In the genomic region with DNA sequence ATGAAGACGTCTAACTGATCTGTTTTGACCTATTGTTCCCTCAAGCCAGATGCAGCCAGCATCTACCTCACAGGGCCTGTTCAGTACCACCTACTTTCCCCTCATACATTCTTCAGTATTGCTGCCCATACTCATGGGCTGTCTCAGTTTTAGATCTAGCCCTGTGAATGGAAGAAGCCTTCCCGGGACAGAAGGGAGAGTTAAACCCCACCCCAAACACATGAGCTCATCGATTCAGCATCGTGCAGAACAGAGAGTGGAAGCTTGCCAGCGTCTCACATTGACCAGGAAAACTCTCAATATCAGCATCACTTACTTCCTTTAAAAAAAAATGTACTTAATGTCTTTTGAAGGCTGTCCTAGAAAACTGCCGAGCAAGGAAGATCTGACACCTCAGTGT, we compare ENCODE assay signal across 14 mouse cellular contexts.
DNase-seq lines count a peak whose midpoint lies in the region; ATAC-seq and TF ChIP-seq lines count a peak whose summit lies in the region.
"Had no signal": no experiment of that assay in that cellular context is flagged by ENCODE, and none has a peak within 500 bp of the region (broad histone marks: within the 10 kb centered on the region; RNA-seq: fewer than 3 reads in every experiment).

No protein-coding gene starts in this region.

- no peaks in the 10 kb centered on the region for H3K4me1 ChIP-seq in forebrain, embryonic 15.5 days
- H3K4me1 ChIP-seq in forebrain, embryonic 12.5 days = no peaks in the 10 kb centered on the region
- H3K4me1 ChIP-seq in heart, embryonic 12.5 days (replicated peaks) = peaks cover 29% of the 10 kb centered on the region
- no peaks in the 10 kb centered on the region; the same call in 1 of the 2 replicates for H3K4me1 ChIP-seq in limb, embryonic 14.5 days (ENCODE audit: control insufficient read depth, insufficient read depth, low read length)
- no peaks in the 10 kb centered on the region for H3K4me1 ChIP-seq in limb, embryonic 10.5 days
- H3K4me1 ChIP-seq: limb, embryonic 13.5 days had no signal

- H3K9me3 ChIP-seq in forebrain, embryonic 15.5 days = no peaks in the 10 kb centered on the region
- H3K9me3 ChIP-seq in forebrain, embryonic 12.5 days = no peaks in the 10 kb centered on the region
- H3K9me3 ChIP-seq in heart, embryonic 12.5 days (replicated peaks) = no peaks in the 10 kb centered on the region
- no peaks in the 10 kb centered on the region for H3K9me3 ChIP-seq in limb, embryonic 14.5 days (ENCODE audit: control insufficient read depth, low read length)
- no peaks in the 10 kb centered on the region for H3K9me3 ChIP-seq in limb, embryonic 10.5 days (replicated peaks)
- H3K9me3 ChIP-seq: limb, embryonic 13.5 days had no signal

- H3K27me3 ChIP-seq in forebrain, embryonic 15.5 days = no peaks in the 10 kb centered on the region
- no peaks in the 10 kb centered on the region for H3K27me3 ChIP-seq in forebrain, embryonic 12.5 days
- H3K27me3 ChIP-seq in heart, embryonic 12.5 days (replicated peaks) = no peaks in the 10 kb centered on the region
- H3K27me3 ChIP-seq in limb, embryonic 14.5 days (ENCODE audit: control insufficient read depth, insufficient read depth, low read length) = no peaks in the 10 kb centered on the region
- H3K27me3 ChIP-seq in limb, embryonic 10.5 days (ENCODE audit: low read depth, poor library complexity, severe bottlenecking) = no peaks in the 10 kb centered on the region
- H3K27me3 ChIP-seq: limb, embryonic 13.5 days had no signal

- no peak for ATAC-seq in forebrain, embryonic 15.5 days (replicated peaks)
- ATAC-seq in forebrain, embryonic 12.5 days (ENCODE audit: low FRiP score) = no peak
- ATAC-seq in heart, embryonic 12.5 days (ENCODE audit: insufficient number of reproducible peaks, low FRiP score) = no peak
- no peak; the same call in 1 of the 2 replicates for ATAC-seq in limb, embryonic 14.5 days (ENCODE audit: low FRiP score, low read depth)

- H3K9ac ChIP-seq in forebrain, embryonic 15.5 days (replicated peaks) = no peak overlapping the region
- H3K9ac ChIP-seq in forebrain, embryonic 12.5 days = no peak overlapping the region
- H3K9ac ChIP-seq in heart, embryonic 12.5 days = no peak overlapping the region
- no peak overlapping the region for H3K9ac ChIP-seq in limb, embryonic 14.5 days (ENCODE audit: low read depth, low read length, severe bottlenecking)
- H3K9ac ChIP-seq: limb, embryonic 13.5 days had no signal

- DNase-seq in heart, adult 18-20 months = no peak
- peak; percentile 61 for DNase-seq in limb, embryonic 14.5 days (ENCODE audit: low spot score)
- no peak for DNase-seq in limb, embryonic 10.5 days (ENCODE audit: low spot score)
- DNase-seq in 3T3-L1 (ENCODE audit: low read depth, low spot score) = peak; percentile 17
- DNase-seq in T-cell, adult 2 months (ENCODE audit: low spot score) = no peak
- DNase-seq: adrenal gland, postnatal 36 days; cerebellum, postnatal 14 days; kidney, adult 2 months; kidney, postnatal 25 days; thymus, adult 2 months had no signal

- H3K36me3 ChIP-seq in forebrain, embryonic 15.5 days = no peaks in the 10 kb centered on the region
- H3K36me3 ChIP-seq in forebrain, embryonic 12.5 days (replicated peaks) = no peaks in the 10 kb centered on the region
- H3K36me3 ChIP-seq in heart, embryonic 12.5 days = no peaks in the 10 kb centered on the region
- no peaks in the 10 kb centered on the region for H3K36me3 ChIP-seq in limb, embryonic 14.5 days (ENCODE audit: control insufficient read depth, insufficient read depth, low read length)
- no peaks in the 10 kb centered on the region for H3K36me3 ChIP-seq in limb, embryonic 10.5 days
- H3K36me3 ChIP-seq: limb, embryonic 13.5 days had no signal

- no peak overlapping the region for H3K4me3 ChIP-seq in forebrain, embryonic 15.5 days
- H3K4me3 ChIP-seq in forebrain, embryonic 12.5 days (replicated peaks) = no peak overlapping the region
- H3K4me3 ChIP-seq in heart, embryonic 12.5 days = no peak overlapping the region
- H3K4me3 ChIP-seq in limb, embryonic 14.5 days (replicated peaks; ENCODE audit: low read length) = no peak overlapping the region
- H3K4me3 ChIP-seq in limb, embryonic 10.5 days = no peak overlapping the region
- H3K4me3 ChIP-seq: limb, embryonic 13.5 days had no signal

- H3K4me2 ChIP-seq in forebrain, embryonic 15.5 days (replicated peaks) = no peak overlapping the region
- no peak overlapping the region for H3K4me2 ChIP-seq in forebrain, embryonic 12.5 days
- H3K4me2 ChIP-seq in heart, embryonic 12.5 days = no peak overlapping the region
- no peak overlapping the region for H3K4me2 ChIP-seq in limb, embryonic 14.5 days (replicated peaks; ENCODE audit: low read depth, low read length, severe bottlenecking)
- H3K4me2 ChIP-seq: limb, embryonic 13.5 days had no signal

- TF ChIP-seq POLR2A in limb, embryonic 14.5 days (IDR thresholded peaks at IDR 0.05; ENCODE audit: borderline replicate concordance, extremely low read depth, insufficient read depth, insufficient read length) = no peak

- 0 out of 2 replicates have a peak overlapping the region, but pooled peaks have one; percentile 34 for H3K27ac ChIP-seq in forebrain, embryonic 15.5 days (replicated peaks)
- H3K27ac ChIP-seq in forebrain, embryonic 12.5 days = no peak overlapping the region
- H3K27ac ChIP-seq in heart, embryonic 12.5 days (ENCODE audit: poor library complexity, severe bottlenecking) = peak overlapping the region; percentile 25; the same call in 1 of the 2 replicates
- no peak overlapping the region for H3K27ac ChIP-seq in limb, embryonic 14.5 days (replicated peaks; ENCODE audit: low read depth, low read length)
- no peak overlapping the region for H3K27ac ChIP-seq in limb, embryonic 10.5 days
- H3K27ac ChIP-seq: limb, embryonic 13.5 days had no signal

- WGBS in forebrain, embryonic 15.5 days = 67% methylated on average over 6 of the region's 6 CpGs
- 89% methylated on average over 6 of the region's 6 CpGs for WGBS in forebrain, embryonic 12.5 days
- WGBS in heart, embryonic 12.5 days = 40% methylated on average over 6 of the region's 6 CpGs
- WGBS in limb, embryonic 14.5 days = 67% methylated on average over 6 of the region's 6 CpGs
- 85% methylated on average over 6 of the region's 6 CpGs for WGBS in limb, embryonic 10.5 days

Comparison
In these comparisons a context has a peak if more than half of its experiments do, and no peak if none do; other contexts are left out.
1. H3K27ac ChIP-seq: peak in forebrain, embryonic 15.5 days (single experiment) and heart, embryonic 12.5 days (single experiment); none in forebrain, embryonic 12.5 days (single experiment), limb, embryonic 14.5 days (single experiment) and limb, embryonic 10.5 days (single experiment).
2. DNase-seq: peak in limb, embryonic 14.5 days (single experiment) and 3T3-L1 (single experiment); none in heart, adult 18-20 months (0 of 2), limb, embryonic 10.5 days (single experiment) and T-cell, adult 2 months (single experiment).